In genomic region chr10:80932700-80933420, GRCm38 (mm10) we compare ENCODE assay signal across 8 mouse cellular contexts. TPM values are rescaled to one million over a fixed set of nuclear protein-coding genes. Genes with fewer than 3 reads are reported as not detected.
DNase-seq lines count a peak whose midpoint lies in the region; ATAC-seq and TF ChIP-seq lines count a peak whose summit lies in the region.

No protein-coding gene starts in this region.

- 6% methylated on average over 17 of the region's 17 CpGs for WGBS in heart, postnatal 0 days
- 2% methylated on average over 17 of the region's 17 CpGs for WGBS in lung, postnatal 0 days

- no peak for TF ChIP-seq CTCF in ES-Bruce4 (IDR thresholded peaks at IDR 0.05; ENCODE audit: low read depth, low read length)
- TF ChIP-seq CTCF in heart, postnatal 0 days (IDR thresholded peaks at IDR 0.05; ENCODE audit: low read depth): no peak
- no peak for TF ChIP-seq CTCF in lung, postnatal 0 days (IDR thresholded peaks at IDR 0.05)

- ATAC-seq in heart, postnatal 0 days (ENCODE audit: insufficient read depth, low read depth): no peak
- no peak for ATAC-seq in lung, postnatal 0 days
- no peak for ATAC-seq in cerebellum, adult (ENCODE audit: insufficient number of reproducible peaks, low FRiP score, low TSS enrichment)

- H3K36me3 ChIP-seq in ES-Bruce4 (ENCODE audit: control insufficient read depth, insufficient read depth, low read length, poor library complexity, severe bottlenecking): peaks cover 9% of the 10 kb centered on the region
- no peaks in the 10 kb centered on the region for H3K36me3 ChIP-seq in heart, postnatal 0 days (replicated peaks; ENCODE audit: control insufficient read depth, insufficient read depth, low read length)
- H3K36me3 ChIP-seq in lung, postnatal 0 days (ENCODE audit: insufficient read depth, low read length): no peaks in the 10 kb centered on the region

- TF ChIP-seq EP300 in ES-Bruce4 (IDR thresholded peaks at IDR 0.05; ENCODE audit: insufficient read depth, low read depth, low read length): no peak
- TF ChIP-seq EP300 in heart, postnatal 0 days (IDR thresholded peaks at IDR 0.05; ENCODE audit: low read depth): no peak
- no peak for TF ChIP-seq EP300 in lung, postnatal 0 days (IDR thresholded peaks at IDR 0.05)

- intact Hi-C loops in gastrocnemius, postnatal 14 days (cut with DNase I; ENCODE audit: low total_unique reads): no loop called here

- H3K9ac ChIP-seq in ES-Bruce4 (ENCODE audit: low read depth, poor library complexity, severe bottlenecking): peak overlapping the region; percentile 48; the same call in 1 of the 2 replicates
- H3K9ac ChIP-seq in heart, postnatal 0 days (replicated peaks; ENCODE audit: low read depth, low read length): peak overlapping the region; percentile 48
- H3K9ac ChIP-seq in lung, postnatal 0 days (replicated peaks; ENCODE audit: low read depth): peak overlapping the region; percentile 36; the same call in 1 of the 2 replicates

- H3K27me3 ChIP-seq in ES-Bruce4 (ENCODE audit: control insufficient read depth, insufficient read depth, low read length, poor library complexity, severe bottlenecking): no peaks in the 10 kb centered on the region
- H3K27me3 ChIP-seq in heart, postnatal 0 days (ENCODE audit: control insufficient read depth, insufficient read depth, low read length): no peaks in the 10 kb centered on the region
- H3K27me3 ChIP-seq in lung, postnatal 0 days (replicated peaks; ENCODE audit: insufficient read depth, low read length): no peaks in the 10 kb centered on the region

- no peak overlapping the region; the same call in 1 of the 2 replicates for H3K4me3 ChIP-seq in ES-Bruce4 (ENCODE audit: low read depth, low read length)
- peak overlapping the region; percentile 66 for H3K4me3 ChIP-seq in heart, postnatal 0 days (ENCODE audit: low read depth, low read length)
- H3K4me3 ChIP-seq in lung, postnatal 0 days (ENCODE audit: low read depth, low read length): peak overlapping the region; percentile 88

- DNase-seq in gastrocnemius, postnatal 10 days: peak; percentile 37
- DNase-seq in gastrocnemius, postnatal 14 days: no peak
- no peak for DNase-seq in heart, postnatal 0 days (ENCODE audit: low spot score)
- peak; percentile 44 for DNase-seq in lung, postnatal 0 days (ENCODE audit: low spot score)
- no peak for DNase-seq in layer of hippocampus, adult 9-11 months
- DNase-seq in urinary bladder, adult 2 months (ENCODE audit: low spot score): no peak

- H3K4me1 ChIP-seq in ES-Bruce4 (ENCODE audit: control insufficient read depth, insufficient read depth, low read length): peaks cover 11% of the 10 kb centered on the region
- peaks cover 55% of the 10 kb centered on the region for H3K4me1 ChIP-seq in heart, postnatal 0 days (ENCODE audit: control insufficient read depth, insufficient read depth)
- H3K4me1 ChIP-seq in lung, postnatal 0 days (ENCODE audit: insufficient read depth, low read depth, low read length): peaks cover 44% of the 10 kb centered on the region

- no peak overlapping the region for H3K27ac ChIP-seq in ES-Bruce4 (ENCODE audit: insufficient read depth, low read length)
- no peak overlapping the region for H3K27ac ChIP-seq in heart, postnatal 0 days (ENCODE audit: low read depth)
- peak overlapping the region; percentile 63; the same call in 1 of the 2 replicates for H3K27ac ChIP-seq in lung, postnatal 0 days (ENCODE audit: low read length)

- H3K9me3 ChIP-seq in ES-Bruce4 (replicated peaks; ENCODE audit: control insufficient read depth, insufficient read depth, low read length, poor library complexity, severe bottlenecking): no peaks in the 10 kb centered on the region
- H3K9me3 ChIP-seq in heart, postnatal 0 days (replicated peaks; ENCODE audit: control insufficient read depth, low read length): no peaks in the 10 kb centered on the region
- H3K9me3 ChIP-seq in lung, postnatal 0 days (ENCODE audit: low read length): no peaks in the 10 kb centered on the region

- TF ChIP-seq POLR2A in ES-Bruce4 (IDR thresholded peaks at IDR 0.05; ENCODE audit: insufficient read depth, low read length): no peak

- H3K4me2 ChIP-seq in heart, postnatal 0 days (ENCODE audit: low read depth, low read length): peak overlapping the region; percentile 76
- H3K4me2 ChIP-seq in lung, postnatal 0 days (replicated peaks; ENCODE audit: low read depth, low read length): peak overlapping the region; percentile 81

RNA-seq across cellular contexts. Expression of gene Gadd45b, which starts 3.0 kb away (rescaled TPM):
- 10 to 100 TPM in 1 of 2 experiments, 1 to 10 TPM in 1; 9.0 to 15.9 TPM for total RNA-seq in gastrocnemius, postnatal 10 days (2021)
- total RNA-seq in gastrocnemius, postnatal 14 days (2021): 10 to 100 TPM; 21.5 to 28.7 TPM
- polyA plus RNA-seq in ES-Bruce4 (2011; ENCODE audit: insufficient read depth, insufficient read length, low read depth, missing spikeins): 80.7 and 86.3 TPM in 2 replicates
- total RNA-seq in heart, postnatal 0 days (2014; rRNA removed; ENCODE audit: low replicate concordance): 18.9 and 26.8 TPM in 2 replicates
- polyA plus RNA-seq in heart, postnatal 0 days (2015; fragmentation: Nextera tagmentation; extraction: Ambion mirVana): 22.3 and 28.0 TPM in 2 replicates
- 131 and 145 TPM in 2 replicates for polyA plus RNA-seq in lung, postnatal 0 days (2015; fragmentation: Nextera tagmentation; extraction: Ambion mirVana)
- polyA plus RNA-seq in urinary bladder, adult 2 months (2012; rRNA removed): 17.9 and 29.9 TPM in 2 replicates

RNA-seq across cellular contexts. Expression of gene Lmnb2, which starts 14.8 kb away (rescaled TPM):
- total RNA-seq in gastrocnemius, postnatal 10 days (2021): 10 to 100 TPM; 24.0 to 28.1 TPM
- total RNA-seq in gastrocnemius, postnatal 14 days (2021): 10 to 100 TPM in 1 of 2 experiments, 1 to 10 TPM in 1; 9.4 to 14.3 TPM
- 25.9 and 28.2 TPM in 2 replicates for polyA plus RNA-seq in ES-Bruce4 (2011; ENCODE audit: insufficient read depth, insufficient read length, low read depth, missing spikeins)
- total RNA-seq in heart, postnatal 0 days (2014; rRNA removed; ENCODE audit: low replicate concordance): 13.9 and 18.9 TPM in 2 replicates
- 9.1 and 9.7 TPM in 2 replicates for polyA plus RNA-seq in heart, postnatal 0 days (2015; fragmentation: Nextera tagmentation; extraction: Ambion mirVana)
- polyA plus RNA-seq in lung, postnatal 0 days (2015; fragmentation: Nextera tagmentation; extraction: Ambion mirVana): 6.9 and 7.3 TPM in 2 replicates
- 10.5 and 14.1 TPM in 2 replicates for polyA plus RNA-seq in urinary bladder, adult 2 months (2012; rRNA removed)

RNA-seq across cellular contexts. Expression of gene Timm13, which starts 32.1 kb away (rescaled TPM):
- 100 to 1,000 TPM; 113 to 127 TPM for total RNA-seq in gastrocnemius, postnatal 10 days (2021)
- total RNA-seq in gastrocnemius, postnatal 14 days (2021): 100 to 1,000 TPM; 114 to 125 TPM
- 135 and 146 TPM in 2 replicates for polyA plus RNA-seq in ES-Bruce4 (2011; ENCODE audit: insufficient read depth, insufficient read length, low read depth, missing spikeins)
- total RNA-seq in heart, postnatal 0 days (2014; rRNA removed; ENCODE audit: low replicate concordance): 163 and 256 TPM in 2 replicates
- polyA plus RNA-seq in heart, postnatal 0 days (2015; fragmentation: Nextera tagmentation; extraction: Ambion mirVana): 355 and 386 TPM in 2 replicates
- 211 and 233 TPM in 2 replicates for polyA plus RNA-seq in lung, postnatal 0 days (2015; fragmentation: Nextera tagmentation; extraction: Ambion mirVana)
- polyA plus RNA-seq in urinary bladder, adult 2 months (2012; rRNA removed): 111 and 113 TPM in 2 replicates

Comparison
In these comparisons a context has a peak if more than half of its experiments do, and no peak if none do; other contexts are left out.
1. DNase-seq: peak in gastrocnemius, postnatal 10 days (single experiment) and lung, postnatal 0 days (single experiment); none in gastrocnemius, postnatal 14 days (single experiment), heart, postnatal 0 days (single experiment), layer of hippocampus, adult 9-11 months (single experiment) and urinary bladder, adult 2 months (single experiment).
2. Peak in every context shown above with its lines, with median percentiles within 50 percentile points of each other: H3K9ac ChIP-seq.